Mouse (Mus musculus) heart, embryonic 10.5 days (tissue): Measurements from ENCODE around the gene Cd300e. TPM values are rescaled to one million over a fixed set of nuclear protein-coding genes. Genes with fewer than 3 reads are reported as not detected.

Experiments used
- DNase-seq: peaks from one replicate; pipeline ENCODE4 v3.0.0-alpha.2; 2017; ENCODE audit warnings: low spot score
- H3K27ac ChIP-seq: fragments of 300-500 bp; sonication (generic); 2 replicates; pipeline ENCODE4 v1.5.1; 2016; ENCODE audit warnings: mild to moderate bottlenecking
- H3K27me3 ChIP-seq: fragments of 300-500 bp; sonication (generic); 2 replicates; pipeline ENCODE4 v1.6.1; 2016; ENCODE audit warnings: mild to moderate bottlenecking; ENCODE audit not compliant: poor library complexity, insufficient read depth, severe bottlenecking
- H3K36me3 ChIP-seq: fragments of 300-500 bp; sonication (generic); 2 replicates; pipeline ENCODE4 v1.6.1; 2016; ENCODE audit warnings: mild to moderate bottlenecking, moderate library complexity
- H3K4me1 ChIP-seq: fragments of 300-500 bp; sonication (generic); 2 replicates; pipeline ENCODE4 v1.6.1; 2016; ENCODE audit warnings: mild to moderate bottlenecking
- H3K4me3 ChIP-seq: fragments of 300-500 bp; sonication (generic); 2 replicates; pipeline ENCODE4 v1.5.1; 2016; ENCODE audit warnings: mild to moderate bottlenecking, moderate library complexity
- H3K9me3 ChIP-seq: fragments of 300-500 bp; sonication (generic); 2 replicates; pipeline ENCODE4 v1.6.1; 2016; ENCODE audit warnings: mild to moderate bottlenecking, moderate library complexity
- WGBS: fragments of 180-500 bp; shearing (Covaris S2); methylation state at CpG from one replicate; pipeline ENCODE4 v1.1.7; 2016; 5-methylcytosine and 5-hydroxymethylcytosine counted together
- polyA plus RNA-seq: library from polyadenylated mRNA; unstranded; fragments of >200 nt; fragmentation: Nextera tagmentation; extraction: Ambion mirVana; gene quantifications from 2 replicates; pipeline ENCODE4 v1.2.1, GENCODE M21; 2016

Cd300e gene
- polyA plus RNA-seq, 1 experiment from 2014 or later, result 0.26 TPM

DNA sequence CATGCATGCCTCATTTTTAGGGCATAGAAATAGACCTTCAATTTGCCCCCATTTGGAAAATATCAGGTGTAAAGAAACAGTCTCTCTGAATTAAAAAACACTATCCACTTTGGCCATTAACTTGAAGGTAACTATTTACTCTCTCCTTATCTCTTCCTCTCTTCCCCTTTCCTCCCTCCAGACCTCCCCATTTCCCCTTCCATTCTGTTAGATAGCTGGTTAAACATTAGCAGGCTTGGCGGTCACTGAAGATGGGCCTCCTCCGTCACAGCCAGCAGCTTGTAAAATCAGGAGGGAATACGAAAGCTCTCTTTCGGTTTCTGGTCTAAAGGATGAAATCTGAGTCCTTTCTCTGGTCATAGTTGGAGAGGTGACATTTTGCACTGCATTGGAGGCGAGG is 13.9 kb upstream of the Cd300e start:
- no peak for DNase-seq
- WGBS, result 54% methylated on average over 5 of the region's 5 CpGs
- H3K27ac ChIP-seq, result no peak overlapping the region
- H3K27me3 ChIP-seq, result no peaks in the 10 kb centered on the region
- H3K4me3 ChIP-seq, result no peak overlapping the region
- peaks cover 9% of the 10 kb centered on the region for H3K4me1 ChIP-seq
- no peaks in the 10 kb centered on the region for H3K9me3 ChIP-seq
- no peaks in the 10 kb centered on the region for H3K36me3 ChIP-seq

- peaks cover 11% of the 10 kb centered on the region for H3K4me1 ChIP-seq
Measured at GRCm38 (mm10) chr11:115075407-115075806, 13.4 kb upstream of the Cd300e start.

GRCm38 (mm10) chr11:115073002-115073401 is 11.0 kb upstream of the Cd300e start:
- peaks cover 11% of the 10 kb centered on the region for H3K4me1 ChIP-seq
- H3K27ac ChIP-seq, result no peak overlapping the region
- H3K4me3 ChIP-seq, result no peak overlapping the region
- H3K9me3 ChIP-seq, result no peaks in the 10 kb centered on the region
- H3K27me3 ChIP-seq, result 0 out of 2 replicates have a peak, but pooled peaks cover 5% of the 10 kb centered on the region
- DNase-seq, result no peak
- 57% methylated on average over 5 of the region's 5 CpGs for WGBS
- H3K36me3 ChIP-seq, result no peaks in the 10 kb centered on the region

More at GRCm38 (mm10) chr11:115075407-115075806, 13.4 kb upstream of the Cd300e start:
- H3K27me3 ChIP-seq, result no peaks in the 10 kb centered on the region
- H3K9me3 ChIP-seq, result no peaks in the 10 kb centered on the region
- H3K4me3 ChIP-seq, result no peak overlapping the region
- no peak for DNase-seq
- H3K36me3 ChIP-seq, result no peaks in the 10 kb centered on the region
- H3K27ac ChIP-seq, result no peak overlapping the region
- 61% methylated on average over 7 of the region's 7 CpGs for WGBS

- DNase-seq, result no peak
- 29% methylated on average over 14 of the region's 14 CpGs for WGBS
- Histone ChIP-seq H3K27me3 (0 out of 2 replicates have a peak, but pooled peaks cover 5% of the 10 kb centered on the region), H3K4me3 (peak overlapping the region; percentile 22; the same call in 1 of the 2 replicates), H3K36me3 (no peaks in the 10 kb centered on the region), H3K4me1 (peaks cover 11% of the 10 kb centered on the region), H3K9me3 (no peaks in the 10 kb centered on the region), H3K27ac (peak overlapping the region; percentile 12; the same call in 1 of the 2 replicates)
Measured at GRCm38 (mm10) chr11:115071631-115072294, 9.8 kb upstream of the Cd300e start.

GRCm38 (mm10) chr11:115071015-115071551 is 9.1 kb upstream of the Cd300e start:
- H3K27ac ChIP-seq, result no peak overlapping the region

GRCm38 (mm10) chr11:115066768-115067167 is 4.8 kb upstream of the Cd300e start:
- Histone ChIP-seq H3K36me3 (no peaks in the 10 kb centered on the region), H3K27me3 (0 out of 2 replicates have a peak, but pooled peaks cover 5% of the 10 kb centered on the region), H3K27ac (no peak overlapping the region), H3K9me3 (no peaks in the 10 kb centered on the region), H3K4me3 (no peak overlapping the region), H3K4me1 (peaks cover 11% of the 10 kb centered on the region)
- DNase-seq, result no peak
- 66% methylated on average over 6 of the region's 6 CpGs for WGBS

More at GRCm38 (mm10) chr11:115071015-115071551, 9.1 kb upstream of the Cd300e start:
- Histone ChIP-seq H3K27me3 (0 out of 2 replicates have a peak, but pooled peaks cover 5% of the 10 kb centered on the region), H3K4me3 (peak overlapping the region; percentile 22; the same call in 1 of the 2 replicates), H3K9me3 (no peaks in the 10 kb centered on the region), H3K36me3 (no peaks in the 10 kb centered on the region), H3K4me1 (peaks cover 11% of the 10 kb centered on the region)
- DNase-seq, result no peak
- WGBS, result 10% methylated on average over 9 of the region's 9 CpGs

DNA sequence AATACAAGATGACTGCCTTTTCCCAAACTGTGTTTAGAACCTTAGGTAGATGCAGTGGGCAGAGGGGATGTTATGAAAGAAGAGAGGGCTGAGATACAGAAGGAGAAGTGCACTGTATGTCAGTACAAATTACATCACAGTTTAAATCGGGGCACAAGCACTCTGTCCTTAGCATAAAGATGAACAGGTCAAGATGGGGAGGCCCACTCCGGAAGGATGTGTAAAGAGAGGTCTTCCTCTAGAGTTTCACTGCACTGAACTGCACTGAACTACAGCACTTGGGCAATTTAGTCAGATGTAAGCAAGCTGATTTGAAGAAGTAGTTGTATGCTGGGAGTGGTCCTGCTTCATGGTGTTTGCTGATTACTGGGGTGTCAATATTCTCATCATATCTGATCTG is 2.2 kb downstream of the Cd300e start:
- Histone ChIP-seq H3K4me3 (no peak overlapping the region), H3K27ac (no peak overlapping the region), H3K9me3 (no peaks in the 10 kb centered on the region), H3K36me3 (no peaks in the 10 kb centered on the region), H3K27me3 (no peaks in the 10 kb centered on the region), H3K4me1 (no peaks in the 10 kb centered on the region; the same call in 1 of the 2 replicates)
- no peak for DNase-seq
- 80% methylated on average over 2 of the region's 2 CpGs for WGBS

DNA sequence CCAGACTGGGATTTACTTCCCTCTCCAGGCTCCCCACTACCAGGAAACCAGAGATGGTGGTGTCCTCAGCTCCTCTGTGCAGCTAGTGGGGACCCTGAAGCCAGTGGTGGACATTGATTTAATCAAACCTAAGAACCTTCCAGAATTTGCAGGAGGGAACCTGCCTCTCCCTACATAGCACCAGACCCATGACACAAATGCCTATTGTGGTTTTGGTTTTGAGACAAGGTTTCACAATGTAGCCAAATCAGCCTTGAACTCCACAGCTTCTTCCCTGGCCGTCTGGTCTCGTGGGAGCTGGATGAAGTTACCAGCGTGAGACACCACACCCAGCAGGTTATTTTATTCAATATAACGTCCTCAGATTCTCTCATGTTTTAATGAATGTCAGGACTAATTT is 3.3 kb downstream of the Cd300e start:
- no peaks in the 10 kb centered on the region for H3K36me3 ChIP-seq
- H3K27ac ChIP-seq, result no peak overlapping the region
- no peak for DNase-seq
- no peaks in the 10 kb centered on the region for H3K27me3 ChIP-seq
- H3K4me3 ChIP-seq, result no peak overlapping the region
- no peaks in the 10 kb centered on the region for H3K9me3 ChIP-seq
- no peaks in the 10 kb centered on the region; the same call in 1 of the 2 replicates for H3K4me1 ChIP-seq
- WGBS, result 69% methylated on average over 4 of the region's 4 CpGs

- H3K9me3 ChIP-seq, result no peaks in the 10 kb centered on the region
- H3K4me1 ChIP-seq, result no peaks in the 10 kb centered on the region
- no peak overlapping the region for H3K4me3 ChIP-seq
- no peak for DNase-seq
- no peaks in the 10 kb centered on the region for H3K27me3 ChIP-seq
- no peak overlapping the region for H3K27ac ChIP-seq
- no peaks in the 10 kb centered on the region for H3K36me3 ChIP-seq
Measured at GRCm38 (mm10) chr11:115054537-115054936, 7.4 kb downstream of the Cd300e start.

GRCm38 (mm10) chr11:115052991-115053390 is 9.0 kb downstream of the Cd300e start:
- Histone ChIP-seq H3K36me3 (no peaks in the 10 kb centered on the region), H3K9me3 (no peaks in the 10 kb centered on the region), H3K4me3 (no peak overlapping the region), H3K27me3 (no peaks in the 10 kb centered on the region), H3K27ac (no peak overlapping the region), H3K4me1 (no peaks in the 10 kb centered on the region)
- WGBS, result 78% methylated on average over 1 of the region's 1 CpGs
- DNase-seq, result no peak

DNA sequence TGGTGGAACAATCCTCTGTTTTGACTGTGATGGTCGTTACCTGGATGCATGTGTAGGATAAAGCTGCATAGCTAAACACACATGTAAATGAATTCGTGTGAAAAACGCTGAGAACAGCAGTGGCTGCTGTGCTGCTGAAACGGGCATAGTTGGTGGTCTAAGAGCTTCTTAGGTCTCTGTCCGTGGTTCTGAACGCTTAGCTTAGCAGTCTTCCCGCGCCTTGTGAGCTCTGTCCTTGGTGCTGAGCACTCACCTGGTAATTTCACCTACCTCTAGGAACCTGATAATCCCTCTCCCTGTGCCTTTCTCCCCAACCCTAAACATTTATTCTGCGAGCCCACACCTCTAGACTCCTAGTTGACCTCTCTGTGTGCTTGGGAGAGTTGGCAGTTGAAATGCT is 9.8 kb downstream of the Cd300e start:
- DNase-seq, result no peak
- H3K4me3 ChIP-seq, result no peak overlapping the region
- no peaks in the 10 kb centered on the region for H3K9me3 ChIP-seq
- no peaks in the 10 kb centered on the region for H3K4me1 ChIP-seq
- H3K27ac ChIP-seq, result no peak overlapping the region
- no peaks in the 10 kb centered on the region for H3K27me3 ChIP-seq
- H3K36me3 ChIP-seq, result no peaks in the 10 kb centered on the region
- 4% methylated on average over 9 of the region's 9 CpGs for WGBS

DNA sequence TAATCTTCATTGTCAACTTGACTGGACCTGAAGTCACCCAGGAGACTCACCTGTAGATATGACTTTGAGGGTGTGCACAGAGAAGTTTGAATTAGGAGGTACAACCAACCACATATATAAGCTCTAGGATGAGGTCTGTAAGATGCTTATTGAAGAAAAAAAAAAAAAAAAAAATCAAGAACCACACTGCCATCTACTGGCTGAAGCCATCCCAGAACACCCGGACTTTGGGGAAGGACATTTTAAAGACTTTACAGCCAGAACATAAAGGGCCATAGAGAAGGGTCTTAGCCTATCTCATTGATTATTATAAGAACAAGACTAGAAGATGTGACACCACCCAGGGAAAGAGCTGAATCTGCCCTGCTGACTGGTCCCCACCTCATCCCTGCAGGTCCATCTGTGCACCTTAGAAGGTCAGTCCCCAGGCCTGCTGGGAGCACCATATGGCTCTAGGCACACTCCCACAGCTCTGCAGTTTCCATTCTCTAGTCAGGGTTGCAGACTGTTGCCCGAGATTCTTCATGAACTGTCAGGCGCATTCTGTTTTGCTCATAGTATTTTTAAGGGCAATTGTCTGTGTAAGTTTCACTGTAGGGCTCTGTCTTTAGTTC is 12.6 kb downstream of the Cd300e start:
- H3K4me3 ChIP-seq, result no peak overlapping the region
- no peak overlapping the region for H3K27ac ChIP-seq
- H3K4me1 ChIP-seq, result no peaks in the 10 kb centered on the region
- no peaks in the 10 kb centered on the region for H3K36me3 ChIP-seq
- no peaks in the 10 kb centered on the region for H3K9me3 ChIP-seq
- no peak for DNase-seq
- H3K27me3 ChIP-seq, result no peaks in the 10 kb centered on the region
- WGBS, result 35% methylated on average over 3 of the region's 3 CpGs

DNA sequence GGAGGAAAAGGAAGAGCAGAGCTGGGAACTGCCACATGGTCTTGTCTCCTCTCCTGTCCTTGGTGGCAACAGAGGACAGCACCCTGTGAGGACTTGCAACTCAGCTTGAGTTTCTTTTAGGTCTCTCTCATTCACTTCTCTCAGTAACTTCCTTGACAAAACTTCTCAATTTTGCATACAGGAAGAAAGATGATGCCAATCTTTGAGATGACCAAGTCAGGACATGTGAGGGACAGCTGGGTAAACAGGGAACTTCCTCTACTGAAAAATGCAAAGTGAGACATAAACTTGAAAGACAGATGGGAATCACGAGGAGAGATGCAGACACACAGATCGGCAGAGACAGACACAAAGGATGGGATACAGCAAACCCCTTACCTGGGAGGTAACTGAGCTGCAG is 13.7 kb downstream of the Cd300e start, which contains the start of gene Cd300ld3:
Gene Cd300ld3 (minus strand): TSS at position 151 of the 400 bp plus-strand sequence.
- no peak within 1 kb of the TSS for H3K4me3 ChIP-seq
- no peak for DNase-seq
- no peaks in the 10 kb centered on the region for H3K27me3 ChIP-seq
- H3K9me3 ChIP-seq, result no peaks in the 10 kb centered on the region
- WGBS, result 69% methylated on average over 2 of the region's 2 CpGs
- no peaks in the 10 kb centered on the region for H3K36me3 ChIP-seq
- no peaks in the 10 kb centered on the region for H3K4me1 ChIP-seq
- no peak within 1 kb of the TSS for H3K27ac ChIP-seq
